Mouse (Mus musculus) MEL (cell line): ENCODE results near the gene Slc51a. TPM values are rescaled to one million over a fixed set of nuclear protein-coding genes. Genes with fewer than 3 reads are reported as not detected.

Experiments
- DNase-seq: peaks from one replicate; pipeline ENCODE4 v3.0.0; 2011; ENCODE audit warnings: low read depth, low spot score
- H3K27ac ChIP-seq: 2 replicates; pipeline ENCODE4 v1.5.1; 2012; ENCODE audit warnings: low read depth, mild to moderate bottlenecking, control low read depth, low read length, moderate library complexity; ENCODE audit not compliant: control insufficient read depth
- H3K27me3 ChIP-seq, 2 experiments: fragments of 150-350 bp in 1 of 2; sonication (generic) in 1 of 2; 2 replicates each; pipeline ENCODE4 v1.6.1; 2012; ENCODE audit warnings: low read length in 2 of 2, mild to moderate bottlenecking in 2 of 2, improper control_type of control experiment in 1 of 2, moderate library complexity in 1 of 2; ENCODE audit not compliant: insufficient read depth in 2 of 2, control insufficient read depth in 1 of 2
- H3K36me3 ChIP-seq, 2 experiments: 2 replicates each; pipeline ENCODE4 v1.6.1; 2012 to 2014; ENCODE audit warnings: low read length in 2 of 2, improper control_type of control experiment in 1 of 2, inconsistent platforms in 1 of 2, mild to moderate bottlenecking in 1 of 2; ENCODE audit not compliant: insufficient read depth in 2 of 2, control insufficient read depth in 1 of 2
- H3K4me1 ChIP-seq, 2 experiments: fragments of 150-350 bp in 1 of 2; sonication (generic) in 1 of 2; 2 replicates each; pipeline ENCODE4 v1.6.1; 2012; ENCODE audit warnings: low read length in 2 of 2, improper control_type of control experiment in 1 of 2, mild to moderate bottlenecking in 1 of 2; ENCODE audit not compliant: insufficient read depth in 2 of 2, control insufficient read depth in 1 of 2
- H3K4me3 ChIP-seq, 2 experiments: fragments of 150-350 bp in 1 of 2; sonication (generic) in 1 of 2; 2 replicates each; pipeline ENCODE4 v1.5.1; 2012; ENCODE audit warnings: low read depth in 2 of 2, low read length in 2 of 2, mild to moderate bottlenecking in 2 of 2, moderate library complexity in 2 of 2, control low read depth in 1 of 2, improper control_type of control experiment in 1 of 2; ENCODE audit not compliant: control insufficient read depth in 1 of 2, insufficient read depth in 1 of 2
- H3K79me2 ChIP-seq: 2 replicates; pipeline ENCODE4 v1.6.1; 2012; ENCODE audit warnings: mild to moderate bottlenecking, low read length, moderate library complexity; ENCODE audit not compliant: control insufficient read depth, poor library complexity, insufficient read depth
- H3K9ac ChIP-seq: 2 replicates; pipeline ENCODE4 v1.6.1; 2012; ENCODE audit warnings: low read depth, mild to moderate bottlenecking, control low read depth, low read length, moderate library complexity; ENCODE audit not compliant: control insufficient read depth, poor library complexity, severe bottlenecking
- H3K9me3 ChIP-seq: fragments of 150-350 bp; sonication (generic); replicated peaks from 2 replicates; pipeline ENCODE4 v1.6.1; 2012; ENCODE audit warnings: mild to moderate bottlenecking, low read length, improper control_type of control experiment, moderate library complexity; ENCODE audit not compliant: insufficient read depth
- BHLHE40 ChIP-seq: IDR thresholded peaks from 2 replicates; pipeline ENCODE4 v1.6.1; 2012; ENCODE audit warnings: low read depth, mild to moderate bottlenecking, inconsistent platforms, low read length, improper control_type of control experiment, borderline replicate concordance
- CHD1 ChIP-seq: IDR thresholded peaks from 2 replicates; pipeline ENCODE4 v1.6.1; 2012; ENCODE audit warnings: low read depth, mild to moderate bottlenecking, inconsistent platforms, low read length, improper control_type of control experiment
- CHD2 ChIP-seq: IDR thresholded peaks from 2 replicates; pipeline ENCODE4 v1.6.1; 2011; ENCODE audit warnings: low read length, improper control_type of control experiment
- ELF1 ChIP-seq: IDR thresholded peaks from 2 replicates; pipeline ENCODE4 v1.6.1; 2014; ENCODE audit warnings: low read depth, mild to moderate bottlenecking, inconsistent platforms, low read length, improper control_type of control experiment, moderate library complexity
- EP300 ChIP-seq, 2 experiments: IDR thresholded peaks; 2 replicates each; pipeline ENCODE4 v1.6.1; 2011; ENCODE audit warnings: improper control_type of control experiment in 2 of 2, low read length in 2 of 2, low read depth in 1 of 2, mild to moderate bottlenecking in 1 of 2
- ETS1 ChIP-seq: IDR thresholded peaks from 2 replicates; pipeline ENCODE4 v1.6.1; 2012; ENCODE audit warnings: low read depth, mild to moderate bottlenecking, inconsistent platforms, low read length, improper control_type of control experiment, moderate library complexity
- GATA1 ChIP-seq: IDR thresholded peaks from 2 replicates; pipeline ENCODE4 v1.6.1; 2011; ENCODE audit warnings: low read depth, low read length, improper control_type of control experiment
- JUND ChIP-seq: IDR thresholded peaks from 2 replicates; pipeline ENCODE4 v1.6.1; 2011; ENCODE audit warnings: low read depth, mild to moderate bottlenecking, improper control_type of control experiment, low read length
- KAT2A ChIP-seq: conservative IDR thresholded peaks from 2 replicates; pipeline ENCODE4 v1.6.1; 2012; ENCODE audit warnings: low read depth, low read length, improper control_type of control experiment, inconsistent platforms
- MYB ChIP-seq: IDR thresholded peaks from 2 replicates; pipeline ENCODE4 v1.6.1; 2011; ENCODE audit warnings: mild to moderate bottlenecking, low read depth, low read length, improper control_type of control experiment
- MYC ChIP-seq: IDR thresholded peaks from 2 replicates; pipeline ENCODE4 v1.6.1; 2011; ENCODE audit warnings: low read depth, mild to moderate bottlenecking, low read length, improper control_type of control experiment, moderate library complexity
- NELFE ChIP-seq: IDR thresholded peaks from 2 replicates; pipeline ENCODE4 v1.6.1; 2011; ENCODE audit warnings: low read depth, low read length, improper control_type of control experiment
- RAD21 ChIP-seq: IDR thresholded peaks from 2 replicates; pipeline ENCODE4 v1.6.1; 2011; ENCODE audit warnings: mild to moderate bottlenecking, low read depth, low read length, improper control_type of control experiment
- SIN3A ChIP-seq: IDR thresholded peaks from 2 replicates; pipeline ENCODE4 v1.6.1; 2012; ENCODE audit warnings: low read length, improper control_type of control experiment, inconsistent platforms
- SMC3 ChIP-seq: IDR thresholded peaks from 2 replicates; pipeline ENCODE4 v1.6.1; 2011; ENCODE audit warnings: low read depth, low read length, improper control_type of control experiment
- TAL1 ChIP-seq: IDR thresholded peaks from 2 replicates; pipeline ENCODE4 v1.6.1; 2012; ENCODE audit warnings: mild to moderate bottlenecking, inconsistent platforms, low read length, moderate library complexity, mixed read lengths
- TBP ChIP-seq: IDR thresholded peaks from 2 replicates; pipeline ENCODE4 v1.8.0; 2011; ENCODE audit warnings: low read depth, low read length, improper control_type of control experiment
- TCF12 ChIP-seq: IDR thresholded peaks from 2 replicates; pipeline ENCODE4 v1.6.1; 2014; ENCODE audit warnings: low read depth, mild to moderate bottlenecking, inconsistent platforms, low read length, improper control_type of control experiment, moderate library complexity
- UBTF ChIP-seq: IDR thresholded peaks from 2 replicates; pipeline ENCODE4 v1.6.1; 2012; ENCODE audit warnings: low read depth, mild to moderate bottlenecking, inconsistent platforms, low read length, improper control_type of control experiment, moderate library complexity, borderline replicate concordance; ENCODE audit not compliant: insufficient read depth
- USF1 ChIP-seq: IDR thresholded peaks from 2 replicates; pipeline ENCODE4 v1.6.1; 2014; ENCODE audit warnings: low read depth, mild to moderate bottlenecking, inconsistent platforms, low read length, improper control_type of control experiment, moderate library complexity
- ZMIZ1 ChIP-seq: IDR thresholded peaks from 2 replicates; pipeline ENCODE4 v1.6.1; 2012; ENCODE audit warnings: low read depth, mild to moderate bottlenecking, inconsistent platforms, low read length, improper control_type of control experiment, moderate library complexity
- polyA plus RNA-seq, 2 experiments: library from polyadenylated mRNA; stranded (reverse) in 1 of 2; unstranded in 1 of 2; fragments of >175 nt in 1 of 2; fragments of >200 nt in 1 of 2; gene quantifications; 2 replicates each; pipeline versions ENCODE4 v1.2.1 to v1.2.4; 2012; ENCODE audit warnings: low replicate concordance in 2 of 2, low read depth in 1 of 2; ENCODE audit not compliant: insufficient read length in 2 of 2, insufficient read depth in 1 of 2, missing spikeins in 1 of 2
- total RNA-seq: library from RNA; depleted of rRNA; stranded (reverse); fragments of 300-350 nt; gene quantifications from 2 replicates; pipeline ENCODE4 v1.2.3, GENCODE M21; 2012

Gene Slc51a
- total and polyA plus RNA-seq, 3 experiments = 4.6 to 14.5 TPM; not detected in 1

GRCm38 (mm10) chr16:32446563-32447138, 41.0 kb downstream of the Slc51a start:
- peak; percentile 73 for TF ChIP-seq ETS1
- TF ChIP-seq UBTF = no peak
- TF ChIP-seq MYB = no peak
- TF ChIP-seq KAT2A = no peak
- peak; percentile 63 to 71; a peak in 3 of 4 replicates for TF ChIP-seq EP300 (IDR thresholded peaks at IDR 0.05; ENCODE audit: low read depth in 1 of 2, low read length in 2 of 2)
- TF ChIP-seq TCF12 = peak; percentile 44; the same call in 1 of the 2 replicates
- TF ChIP-seq BHLHE40 = peak; percentile 90
- TF ChIP-seq TBP = 0 out of 2 replicates have a peak, but pooled peaks have one; percentile 29
- TF ChIP-seq TAL1 = 0 out of 2 replicates have a peak, but pooled peaks have one; percentile 3
- TF ChIP-seq CHD2 = no peak; the same call in 1 of the 2 replicates
- peak; percentile 83 for TF ChIP-seq GATA1
- TF ChIP-seq SIN3A = peak; percentile 75
- TF ChIP-seq USF1 = peak; percentile 77
- H3K27me3 ChIP-seq = no peaks in the 10 kb centered on the region
- H3K79me2 ChIP-seq = peaks cover 15% of the 10 kb centered on the region
- H3K36me3 ChIP-seq = peaks cover 0 to 64% of the 10 kb centered on the region in 2 experiments; a peak in 2 of 4 replicates
- H3K9me3 ChIP-seq = no peaks in the 10 kb centered on the region
- H3K9ac ChIP-seq = no peak overlapping the region
- H3K27ac ChIP-seq = peak overlapping the region; percentile 27
- H3K4me3 ChIP-seq = no peak overlapping the region
- DNase-seq = peak; percentile 66
- peaks cover 43 to 54% of the 10 kb centered on the region in 2 experiments for H3K4me1 ChIP-seq

- Histone ChIP-seq H3K79me2 (peaks cover 15% of the 10 kb centered on the region), H3K27me3 (no peaks in the 10 kb centered on the region), H3K4me1 (peaks cover 40 to 47% of the 10 kb centered on the region in 2 experiments), H3K9ac (no peak overlapping the region), H3K36me3 (peaks cover 0 to 59% of the 10 kb centered on the region in 2 experiments; a peak in 2 of 4 replicates), H3K4me3 (no peak overlapping the region), H3K27ac (peak overlapping the region; percentile 88), H3K9me3 (no peaks in the 10 kb centered on the region)
- no peak for DNase-seq
- TF ChIP-seq CHD1 (no peak), BHLHE40 (no peak), SMC3 (no peak), ELF1 (no peak), ZMIZ1 (no peak), MYC (no peak), KAT2A (no peak), EP300 (IDR thresholded peaks at IDR 0.05; ENCODE audit: low read depth in 1 of 2, low read length in 2 of 2) (no peak), UBTF (no peak), SIN3A (no peak), MYB (no peak), CHD2 (no peak), TCF12 (no peak), USF1 (no peak), JUND (no peak), NELFE (no peak), RAD21 (no peak)
Observed at GRCm38 (mm10) chr16:32445558-32445957, 42.1 kb downstream of the Slc51a start.
